Mouse (Mus musculus) forebrain, embryonic 10.5 days (tissue): ENCODE measurements around the gene Sipa1l3. TPM values are rescaled to one million over a fixed set of nuclear protein-coding genes. Genes with fewer than 3 reads are reported as not detected.

Experiments
- DNase-seq: peaks from one replicate; pipeline ENCODE4 v3.0.0-alpha.2; 2017; ENCODE audit warnings: low spot score; ENCODE audit errors: extremely low spot score
- H3K27ac ChIP-seq: fragments of 300-500 bp; sonication (generic); 2 replicates; pipeline ENCODE4 v1.5.1; 2016; ENCODE audit warnings: mild to moderate bottlenecking
- H3K27me3 ChIP-seq: fragments of 300-500 bp; sonication (generic); 2 replicates; pipeline ENCODE4 v1.6.1; 2016; ENCODE audit warnings: mild to moderate bottlenecking; ENCODE audit not compliant: poor library complexity, severe bottlenecking
- H3K36me3 ChIP-seq: fragments of 300-500 bp; sonication (generic); replicated peaks from 2 replicates; pipeline ENCODE4 v1.6.1; 2016; ENCODE audit warnings: mild to moderate bottlenecking, moderate library complexity
- H3K4me1 ChIP-seq: fragments of 300-500 bp; sonication (generic); 2 replicates; pipeline ENCODE4 v1.6.1; 2016
- H3K4me3 ChIP-seq: fragments of 300-500 bp; sonication (generic); 2 replicates; pipeline ENCODE4 v1.5.1; 2016; ENCODE audit warnings: mild to moderate bottlenecking, moderate library complexity
- H3K9me3 ChIP-seq: fragments of 300-500 bp; sonication (generic); 2 replicates; pipeline ENCODE4 v1.6.1; 2016; ENCODE audit warnings: mild to moderate bottlenecking, moderate library complexity
- WGBS: fragments of 180-500 bp; shearing (Covaris S2); methylation state at CpG from one replicate; pipeline ENCODE4 v1.1.7; 2016; 5-methylcytosine and 5-hydroxymethylcytosine counted together
- polyA plus RNA-seq: library from polyadenylated mRNA; unstranded; fragments of >200 nt; fragmentation: Nextera tagmentation; extraction: Ambion mirVana; gene quantifications from 2 replicates; pipeline ENCODE4 v1.2.1, GENCODE M21; 2016

Sipa1l3 gene
- polyA plus RNA-seq, 1 experiment from 2014 or later, result 12.4 TPM

- Histone ChIP-seq H3K4me3 (no peak overlapping the region), H3K27ac (0 out of 2 replicates have a peak overlapping the region, but pooled peaks have one; percentile 21), H3K4me1 (peaks cover 21% of the 10 kb centered on the region), H3K9me3 (no peaks in the 10 kb centered on the region), H3K36me3 (peaks cover 38% of the 10 kb centered on the region), H3K27me3 (no peaks in the 10 kb centered on the region)
- WGBS, result 93% methylated on average over 8 of the region's 8 CpGs
- no peak for DNase-seq
Measured at GRCm38 (mm10) chr7:29340838-29341237, 177.6 kb downstream of the Sipa1l3 start.

- Histone ChIP-seq H3K9me3 (no peaks in the 10 kb centered on the region), H3K36me3 (peaks cover 41% of the 10 kb centered on the region), H3K27ac (0 out of 2 replicates have a peak overlapping the region, but pooled peaks have one; percentile 3), H3K4me1 (peaks cover 15% of the 10 kb centered on the region), H3K4me3 (no peak overlapping the region), H3K27me3 (no peaks in the 10 kb centered on the region)
- WGBS, result 88% methylated on average over 9 of the region's 9 CpGs
- DNase-seq, result no peak
Measured at GRCm38 (mm10) chr7:29340247-29340646, 178.2 kb downstream of the Sipa1l3 start.

- DNase-seq, result no peak
- Histone ChIP-seq H3K27me3 (no peaks in the 10 kb centered on the region), H3K4me1 (peaks cover 22% of the 10 kb centered on the region), H3K36me3 (peaks cover 37% of the 10 kb centered on the region), H3K4me3 (no peak overlapping the region), H3K27ac (no peak overlapping the region), H3K9me3 (no peaks in the 10 kb centered on the region)
- WGBS, result 86% methylated on average over 14 of the region's 14 CpGs
Measured at GRCm38 (mm10) chr7:29338984-29339679, 179.3 kb downstream of the Sipa1l3 start.

- Histone ChIP-seq H3K27ac (no peak overlapping the region), H3K9me3 (no peaks in the 10 kb centered on the region), H3K4me3 (no peak overlapping the region), H3K27me3 (no peaks in the 10 kb centered on the region), H3K36me3 (peaks cover 34% of the 10 kb centered on the region), H3K4me1 (peaks cover 27% of the 10 kb centered on the region)
- DNase-seq, result no peak
- WGBS, result 89% methylated on average over 9 of the region's 9 CpGs
Measured at GRCm38 (mm10) chr7:29338351-29338919, 180.0 kb downstream of the Sipa1l3 start.

GRCm38 (mm10) chr7:29337766-29338165 lies 180.7 kb downstream of the Sipa1l3 start:
- Histone ChIP-seq H3K36me3 (peaks cover 40% of the 10 kb centered on the region), H3K27me3 (no peaks in the 10 kb centered on the region), H3K9me3 (no peaks in the 10 kb centered on the region), H3K4me3 (no peak overlapping the region), H3K27ac (no peak overlapping the region), H3K4me1 (peaks cover 27% of the 10 kb centered on the region)
- no peak for DNase-seq
- WGBS, result 94% methylated on average over 2 of the region's 2 CpGs

GRCm38 (mm10) chr7:29336795-29337319 lies 181.6 kb downstream of the Sipa1l3 start:
- Histone ChIP-seq H3K27me3 (no peaks in the 10 kb centered on the region), H3K4me3 (no peak overlapping the region), H3K4me1 (peaks cover 18% of the 10 kb centered on the region), H3K36me3 (peaks cover 48% of the 10 kb centered on the region), H3K27ac (no peak overlapping the region), H3K9me3 (no peaks in the 10 kb centered on the region)
- DNase-seq, result no peak
- 74% methylated on average over 9 of the region's 9 CpGs for WGBS

GRCm38 (mm10) chr7:29335841-29336671 lies 182.4 kb downstream of the Sipa1l3 start:
- Histone ChIP-seq H3K27me3 (no peaks in the 10 kb centered on the region), H3K4me3 (no peak overlapping the region), H3K27ac (0 out of 2 replicates have a peak overlapping the region, but pooled peaks have one; percentile 4), H3K4me1 (peaks cover 17% of the 10 kb centered on the region), H3K9me3 (no peaks in the 10 kb centered on the region), H3K36me3 (peaks cover 56% of the 10 kb centered on the region)
- DNase-seq, result no peak
- WGBS, result 82% methylated on average over 6 of the region's 6 CpGs

GRCm38 (mm10) chr7:29335276-29335675 lies 183.2 kb downstream of the Sipa1l3 start:
- Histone ChIP-seq H3K4me1 (peaks cover 14% of the 10 kb centered on the region), H3K27me3 (no peaks in the 10 kb centered on the region), H3K4me3 (no peak overlapping the region), H3K9me3 (no peaks in the 10 kb centered on the region), H3K36me3 (peaks cover 58% of the 10 kb centered on the region), H3K27ac (0 out of 2 replicates have a peak overlapping the region, but pooled peaks have one; percentile 4)
- no peak for DNase-seq

- Histone ChIP-seq H3K36me3 (peaks cover 67% of the 10 kb centered on the region), H3K4me1 (peaks cover 14% of the 10 kb centered on the region), H3K9me3 (no peaks in the 10 kb centered on the region), H3K27ac (0 out of 2 replicates have a peak overlapping the region, but pooled peaks have one; percentile 44), H3K4me3 (no peak overlapping the region), H3K27me3 (no peaks in the 10 kb centered on the region)
- no peak for DNase-seq
- WGBS, result 69% methylated on average over 7 of the region's 7 CpGs
Measured at GRCm38 (mm10) chr7:29334156-29334555, 184.3 kb downstream of the Sipa1l3 start.

- H3K36me3 ChIP-seq, result peaks cover 84% of the 10 kb centered on the region
Measured at GRCm38 (mm10) chr7:29328984-29329383, 189.5 kb downstream of the Sipa1l3 start.

GRCm38 (mm10) chr7:29327087-29327486 lies 191.4 kb downstream of the Sipa1l3 start:
- Histone ChIP-seq H3K27ac (no peak overlapping the region), H3K36me3 (peaks cover 83% of the 10 kb centered on the region), H3K27me3 (no peaks in the 10 kb centered on the region), H3K4me3 (no peak overlapping the region), H3K9me3 (no peaks in the 10 kb centered on the region), H3K4me1 (peaks cover under 1% of the 10 kb centered on the region)
- WGBS, result 94% methylated on average over 6 of the region's 6 CpGs
- DNase-seq, result no peak

More at GRCm38 (mm10) chr7:29328984-29329383, 189.5 kb downstream of the Sipa1l3 start:
- Histone ChIP-seq H3K27ac (no peak overlapping the region), H3K9me3 (no peaks in the 10 kb centered on the region), H3K4me3 (no peak overlapping the region), H3K4me1 (peaks cover 4% of the 10 kb centered on the region), H3K27me3 (no peaks in the 10 kb centered on the region)
- no peak for DNase-seq
- 93% methylated on average over 16 of the region's 16 CpGs for WGBS
